Mouse (Mus musculus): ENCODE results near the gene Noa1. TPM values are rescaled to one million over a fixed set of nuclear protein-coding genes. Genes with fewer than 3 reads are reported as not detected.

Noa1 gene
- total RNA-seq (2021), result 10 to 100 TPM; 14.2 to 15.9 TPM
- long read RNA-seq, experiment 1, transcript Noa1-201 (7 exons, 2,288 nt), result major isoform, 30 of 38 reads
- long read RNA-seq, experiment 1, partial matches to known transcripts, result 0 of 38 reads
- long read RNA-seq, experiment 1, other reads (novel, unspliced or antisense), result 7 of 38 reads
- long read RNA-seq, experiment 2, transcript Noa1-201 (7 exons, 2,288 nt), result major isoform, 22 of 30 reads
- long read RNA-seq, experiment 2, partial matches to known transcripts, result 0 of 30 reads
- long read RNA-seq, experiment 2, other reads (novel, unspliced or antisense), result 7 of 30 reads

- DNase-seq (ENCODE audit: low spot score in 2 of 2), result peak; percentile 98 to 99
Observed at GRCm38 (mm10) chr5:77309924-77310772, at the start of gene Noa1, which contains the start of gene Polr2b. Noa1 (minus strand) TSS chr5:77310084. Polr2b (plus strand) TSS chr5:77310147.

GRCm38 (mm10) chr5:77358347-77358746, 48.5 kb upstream of the Noa1 start:
- DNase-seq (ENCODE audit: low spot score in 2 of 2), result peak in 1 of 2 experiments; percentile 64

- peak in 1 of 2 experiments; percentile 55 for DNase-seq (ENCODE audit: low spot score in 2 of 2)
Observed at GRCm38 (mm10) chr5:77357405-77358149, 47.7 kb upstream of the Noa1 start.

- peak in 1 of 2 experiments; percentile 14 for DNase-seq (ENCODE audit: low spot score in 2 of 2)
Observed at GRCm38 (mm10) chr5:77355307-77356265, 45.7 kb upstream of the Noa1 start.

DNA sequence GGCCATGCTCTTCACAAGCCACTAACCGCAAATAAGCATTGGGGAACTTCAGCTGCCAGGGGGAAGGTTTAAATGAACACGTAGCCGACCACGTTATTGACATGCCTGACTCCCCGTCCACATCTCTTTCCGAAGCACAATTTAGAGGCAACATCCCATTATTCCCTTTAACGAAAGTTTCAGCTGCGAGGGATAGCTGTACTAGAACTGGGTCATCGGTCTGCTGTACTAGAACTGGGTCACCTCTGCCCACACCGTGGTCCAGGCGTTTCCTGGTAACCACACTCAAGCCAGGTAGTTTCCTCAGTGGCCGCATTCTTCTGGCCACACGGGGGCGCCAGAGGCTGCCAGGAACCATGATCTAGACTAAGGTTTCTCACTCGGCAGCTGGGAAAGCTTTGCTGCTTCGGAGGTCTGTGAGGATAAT, 44.5 kb upstream of the Noa1 start:
- DNase-seq (ENCODE audit: low spot score in 2 of 2), result peak; percentile 71 to 83

- no peak for DNase-seq (ENCODE audit: low spot score in 2 of 2)
Observed at GRCm38 (mm10) chr5:77351691-77352090, 41.8 kb upstream of the Noa1 start.

DNA sequence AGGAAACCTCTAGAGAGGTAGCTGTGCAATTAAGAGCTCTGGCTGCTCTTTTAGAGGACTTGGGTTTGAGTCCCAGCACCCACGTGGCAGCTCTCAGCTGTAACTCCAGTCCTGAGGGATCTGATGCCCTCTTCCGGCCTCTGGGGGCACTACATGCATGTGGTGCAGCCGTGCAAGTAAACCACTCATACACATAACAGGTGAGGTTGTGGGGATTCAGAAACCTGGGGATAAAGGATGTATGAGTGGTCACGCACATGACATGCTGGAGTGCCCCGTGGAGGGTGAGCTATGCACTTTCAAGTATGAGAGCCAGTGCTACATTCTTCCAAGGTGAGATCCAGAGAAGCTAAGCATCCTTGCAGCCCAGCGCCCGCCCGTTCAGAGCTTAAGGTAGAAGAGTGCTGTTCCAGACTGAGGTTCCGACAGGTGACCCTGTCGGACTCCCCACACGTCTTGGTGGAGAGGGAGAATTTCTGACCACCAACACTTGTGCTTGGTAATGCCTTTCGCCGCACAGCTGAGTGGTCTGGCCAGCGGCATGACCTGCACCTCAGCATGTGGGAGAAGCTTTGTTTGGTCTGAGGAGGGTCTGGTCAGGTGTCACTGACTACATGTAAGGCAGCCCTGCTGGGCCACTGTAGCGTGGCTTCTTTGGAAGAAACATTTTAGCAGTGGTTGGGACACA, 40.2 kb upstream of the Noa1 start:
- DNase-seq (ENCODE audit: low spot score in 2 of 2), result no peak

DNA sequence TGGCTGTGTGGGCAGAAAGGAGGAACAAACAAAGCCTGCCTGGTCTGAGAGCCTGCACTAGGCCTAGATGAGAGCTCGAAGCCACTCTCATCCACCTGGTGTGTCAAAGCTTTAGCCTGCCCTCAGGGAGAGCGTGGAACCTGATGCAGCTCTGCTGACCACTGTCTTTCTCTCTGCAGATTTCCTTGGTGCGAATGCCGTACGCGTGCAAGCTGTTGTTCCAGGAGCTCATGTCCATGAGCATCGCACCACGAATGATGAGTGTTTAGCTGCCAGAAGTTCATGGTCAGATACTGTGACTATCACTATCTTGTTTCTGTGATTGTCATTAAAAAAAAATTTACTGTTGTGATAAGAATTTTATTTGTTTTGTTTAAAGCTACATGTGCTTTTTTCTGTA, 39.0 kb upstream of the Noa1 start:
- no peak for DNase-seq (ENCODE audit: low spot score in 2 of 2)

- no peak for DNase-seq (ENCODE audit: low spot score in 2 of 2)
Observed at GRCm38 (mm10) chr5:77340033-77340432, 30.1 kb upstream of the Noa1 start.

DNA sequence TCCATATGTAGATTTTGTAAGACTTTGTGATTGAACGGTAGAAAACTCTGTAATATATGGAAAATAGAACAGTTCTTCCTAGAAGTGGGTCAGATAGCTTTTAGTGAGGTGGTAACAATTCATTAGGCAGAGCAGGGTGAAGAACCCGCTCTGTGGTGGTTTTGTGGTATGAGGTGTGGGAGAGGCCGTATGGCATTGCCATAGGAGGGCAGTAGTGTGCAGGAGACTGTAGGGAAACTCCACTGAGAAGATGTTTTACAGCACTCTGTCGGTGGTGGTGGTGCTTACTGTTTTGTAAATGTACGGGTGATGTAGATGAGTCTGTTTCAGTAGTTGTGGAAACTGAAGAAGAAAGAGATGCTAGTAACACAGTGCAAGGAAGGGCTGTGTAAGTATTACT, 20.3 kb upstream of the Noa1 start:
- no peak for DNase-seq (ENCODE audit: low spot score in 2 of 2)

- no peak for DNase-seq (ENCODE audit: low spot score in 2 of 2)
Observed at GRCm38 (mm10) chr5:77324936-77325335, 15.1 kb upstream of the Noa1 start.

GRCm38 (mm10) chr5:77314986-77315385, 5.1 kb upstream of the Noa1 start:
- no peak for DNase-seq (ENCODE audit: low spot score in 2 of 2)

GRCm38 (mm10) chr5:77314206-77314605, 4.3 kb upstream of the Noa1 start:
- DNase-seq (ENCODE audit: low spot score in 2 of 2), result no peak

DNA sequence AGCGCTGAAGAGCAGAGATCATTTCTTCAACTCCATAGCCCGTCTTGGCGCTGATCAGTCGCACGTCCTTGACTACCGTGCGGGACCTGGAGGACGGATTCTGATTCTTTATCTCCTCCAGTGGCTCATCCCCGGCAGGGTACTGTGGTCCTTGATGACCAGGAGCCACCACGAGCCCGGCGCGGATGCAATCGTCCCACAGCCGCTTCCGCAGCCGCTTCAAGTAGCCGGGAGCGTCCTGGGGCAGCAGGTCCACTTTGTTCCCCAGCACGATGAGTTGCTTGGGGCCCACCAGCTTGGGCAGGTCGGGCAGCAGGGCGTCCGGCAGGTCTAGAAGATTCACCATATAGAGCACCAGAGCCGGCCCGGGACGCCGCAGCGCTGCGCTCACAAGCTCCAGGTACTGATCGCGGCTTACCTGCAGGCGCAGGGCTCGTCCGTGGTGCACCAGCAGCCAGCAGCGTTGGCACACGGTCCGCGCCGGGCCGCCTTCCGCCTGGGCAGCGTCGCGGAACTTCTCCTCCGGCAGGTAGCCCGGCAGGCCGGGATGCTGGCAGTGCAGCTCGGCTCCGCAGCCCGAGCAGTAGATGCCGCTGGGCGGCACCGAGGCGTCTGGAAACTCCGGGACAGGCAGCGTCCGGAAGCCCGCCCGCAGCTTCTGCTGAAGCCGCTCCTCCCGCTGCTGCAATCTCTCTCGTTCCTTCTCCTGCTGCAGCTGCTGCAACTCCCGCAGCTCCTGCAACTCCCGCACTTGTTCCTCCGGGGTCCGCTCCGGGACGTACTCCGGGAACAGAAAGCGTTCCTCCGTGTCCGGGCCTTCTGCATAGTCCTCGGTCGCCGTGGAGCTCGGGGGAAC, 605 bp downstream of the Noa1 start:
- peak; percentile 10 to 24 for DNase-seq (ENCODE audit: low spot score in 2 of 2)

- DNase-seq (ENCODE audit: low spot score in 2 of 2), result no peak
Observed at GRCm38 (mm10) chr5:77307821-77308553, 1.9 kb downstream of the Noa1 start.

DNA sequence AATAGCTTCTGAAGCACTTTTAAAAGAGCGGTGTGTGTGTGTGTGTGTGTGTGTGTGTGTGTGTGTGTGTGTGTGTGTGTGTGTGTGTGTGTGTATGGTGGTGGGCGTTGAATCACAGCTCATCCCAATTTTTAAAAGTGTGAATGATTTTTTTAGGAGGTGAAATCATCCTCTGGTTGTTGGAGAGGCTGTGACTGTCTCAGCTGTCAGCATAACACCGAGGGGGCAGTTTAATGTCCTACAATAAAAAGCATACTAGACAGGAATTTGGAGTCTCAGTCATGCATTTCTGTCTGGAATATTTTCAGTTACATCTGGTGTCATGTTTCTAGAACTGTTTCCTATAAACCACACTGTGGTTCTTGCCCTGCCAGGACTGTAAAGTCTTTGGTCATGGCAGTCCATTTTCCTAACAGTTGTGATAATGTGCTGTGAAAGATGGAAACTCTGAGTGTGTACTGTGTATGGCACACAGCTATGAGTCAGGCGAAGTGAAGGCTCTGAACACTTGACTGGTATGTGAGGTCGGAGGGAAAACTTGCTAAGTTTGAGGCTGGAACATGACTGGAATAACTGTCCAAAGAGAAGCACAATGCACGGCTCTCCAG, 8.5 kb downstream of the Noa1 start:
- DNase-seq (ENCODE audit: low spot score in 2 of 2), result no peak

DNA sequence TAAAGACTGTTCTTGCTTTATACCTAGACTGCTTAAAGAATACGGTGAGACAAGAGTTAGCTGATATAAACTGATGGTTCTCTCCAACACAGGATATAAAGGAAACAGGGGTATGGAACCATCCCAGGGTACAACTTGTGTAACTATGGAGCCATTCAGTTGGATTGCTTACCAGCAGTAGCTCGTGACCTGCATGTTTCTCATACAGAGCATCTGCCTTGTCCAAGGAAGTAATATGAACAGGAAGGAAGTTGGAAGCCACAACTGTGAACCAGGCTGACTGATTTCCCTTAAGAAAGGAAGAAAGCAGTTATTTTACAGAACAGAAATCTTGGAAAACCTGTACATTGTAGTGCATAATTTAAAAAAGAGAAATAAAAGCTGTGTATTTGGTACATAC, 10.4 kb downstream of the Noa1 start:
- no peak for DNase-seq (ENCODE audit: low spot score in 2 of 2)

Data from gastrocnemius, postnatal 4 days (tissue).